Mouse (Mus musculus) neural tube, embryonic 12.5 days (tissue): ENCODE results near the gene Coro2b. TPM values are rescaled to one million over a fixed set of nuclear protein-coding genes. Genes with fewer than 3 reads are reported as not detected.
A peak's percentile ranks its signal among the peaks of the same experiment; 100 is the strongest.

Experiments used
- ATAC-seq: fragments of 200-750 bp; cut with Nextera tagmentation; 2 replicates; pipeline ENCODE4 v1.8.0; 2017; ENCODE audit warnings: low read depth, mild to moderate bottlenecking, moderate TSS enrichment, moderate library complexity; ENCODE audit not compliant: low FRiP score
- H3K27ac ChIP-seq: fragments of 300-500 bp; sonication (generic); 2 replicates; pipeline ENCODE4 v1.5.1; 2016
- H3K27me3 ChIP-seq: fragments of 300-500 bp; sonication (generic); replicated peaks from 2 replicates; pipeline ENCODE4 v1.6.1; 2016; ENCODE audit warnings: mild to moderate bottlenecking
- H3K36me3 ChIP-seq: fragments of 300-500 bp; sonication (generic); 2 replicates; pipeline ENCODE4 v1.6.1; 2016; ENCODE audit warnings: mild to moderate bottlenecking
- H3K4me1 ChIP-seq: fragments of 300-500 bp; sonication (generic); 2 replicates; pipeline ENCODE4 v1.6.1; 2016
- H3K4me2 ChIP-seq: fragments of 300-500 bp; sonication (generic); replicated peaks from 2 replicates; pipeline ENCODE4 v1.6.1; 2016; ENCODE audit warnings: mild to moderate bottlenecking
- H3K4me3 ChIP-seq: fragments of 300-500 bp; sonication (generic); 2 replicates; pipeline ENCODE4 v1.5.1; 2016
- H3K9ac ChIP-seq: fragments of 300-500 bp; sonication (generic); 2 replicates; pipeline ENCODE4 v1.6.1; 2016; ENCODE audit warnings: mild to moderate bottlenecking
- H3K9me3 ChIP-seq: fragments of 300-500 bp; sonication (generic); 2 replicates; pipeline ENCODE4 v1.6.1; 2016; ENCODE audit warnings: mild to moderate bottlenecking
- WGBS: fragments of 180-500 bp; shearing (Covaris S2); methylation state at CpG from one replicate; pipeline ENCODE4 v1.1.7; 2016; 5-methylcytosine and 5-hydroxymethylcytosine counted together
- polyA plus RNA-seq: library from polyadenylated mRNA; unstranded; fragments of >200 nt; fragmentation: Nextera tagmentation; extraction: Ambion mirVana; gene quantifications from 2 replicates; pipeline ENCODE4 v1.2.1, GENCODE M21; 2016

The Coro2b gene
- polyA plus RNA-seq, 1 experiment from 2014 or later: 45.1 TPM

- H3K27ac ChIP-seq: 0 out of 2 replicates have a peak overlapping the region, but pooled peaks have one; percentile 10
- H3K27me3 ChIP-seq: no peaks in the 10 kb centered on the region
- H3K4me2 ChIP-seq: no peak overlapping the region
- no peak for ATAC-seq
- H3K4me3 ChIP-seq: no peak overlapping the region
- H3K4me1 ChIP-seq: peaks cover 91% of the 10 kb centered on the region
- WGBS: 55% methylated on average over 9 of the region's 9 CpGs
- H3K9me3 ChIP-seq: no peaks in the 10 kb centered on the region
- H3K9ac ChIP-seq: no peak overlapping the region
- H3K36me3 ChIP-seq: no peaks in the 10 kb centered on the region
These were observed 15.3 kb downstream of the Coro2b start for GRCm38 (mm10) chr9:62521541-62521940.

DNA sequence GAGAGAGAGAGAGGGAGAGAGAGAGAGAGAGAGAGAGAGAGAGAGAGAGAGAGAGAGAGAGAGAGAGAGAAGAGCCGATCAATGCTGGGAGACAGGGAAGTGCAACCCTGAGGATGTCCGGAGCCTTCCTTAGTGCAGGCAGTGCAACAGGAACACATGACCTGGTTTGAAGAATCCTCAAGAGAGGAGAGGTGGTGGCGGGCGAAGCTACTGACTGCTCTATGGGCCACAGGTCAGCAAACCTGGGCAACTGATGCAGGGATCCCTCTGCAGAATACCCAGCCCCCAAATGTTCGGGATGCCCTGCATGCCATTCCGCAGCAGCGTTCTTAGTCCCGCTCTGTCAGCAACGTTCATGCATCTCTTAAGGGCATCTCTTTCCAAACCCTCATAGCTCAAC lies 15.9 kb downstream of the Coro2b start:
- Histone ChIP-seq H3K4me2 (no peak overlapping the region), H3K27ac (no peak overlapping the region), H3K9ac (no peak overlapping the region)

GRCm38 (mm10) chr9:62519787-62520503 lies 16.9 kb downstream of the Coro2b start:
- H3K27me3 ChIP-seq: no peaks in the 10 kb centered on the region
- H3K4me3 ChIP-seq: no peak overlapping the region
- H3K27ac ChIP-seq: no peak overlapping the region
- H3K9me3 ChIP-seq: no peaks in the 10 kb centered on the region
- no peak overlapping the region for H3K4me2 ChIP-seq
- H3K9ac ChIP-seq: no peak overlapping the region
- ATAC-seq: no peak
- H3K4me1 ChIP-seq: peaks cover 87% of the 10 kb centered on the region
- WGBS: 57% methylated on average over 15 of the region's 15 CpGs
- H3K36me3 ChIP-seq: no peaks in the 10 kb centered on the region

More for the DNA sequence above, 15.9 kb downstream of the Coro2b start:
- Histone ChIP-seq H3K9me3 (no peaks in the 10 kb centered on the region), H3K36me3 (no peaks in the 10 kb centered on the region), H3K27me3 (no peaks in the 10 kb centered on the region), H3K4me1 (peaks cover 90% of the 10 kb centered on the region), H3K4me3 (no peak overlapping the region)
- ATAC-seq: no peak
- WGBS: 62% methylated on average over 9 of the region's 9 CpGs

DNA sequence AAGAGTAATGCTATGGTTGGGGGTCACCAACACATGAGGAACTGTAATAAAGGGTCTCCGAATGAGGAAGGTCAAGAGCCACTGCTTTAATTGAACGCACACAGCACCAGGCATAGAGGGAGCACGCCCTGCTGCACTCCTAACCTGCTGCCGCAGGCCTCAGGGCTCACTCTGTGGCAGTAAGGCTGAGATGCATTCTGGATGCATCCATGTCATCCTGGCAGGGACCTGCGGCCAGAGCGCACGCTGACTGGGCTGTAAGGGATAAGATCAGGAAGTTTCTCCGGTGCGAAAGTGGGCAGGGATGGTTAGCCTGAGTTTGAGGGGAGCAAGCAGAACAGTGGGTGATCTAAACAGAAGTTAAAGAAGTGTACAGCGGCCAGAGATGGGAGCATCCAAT lies 17.5 kb downstream of the Coro2b start:
- H3K36me3 ChIP-seq: no peaks in the 10 kb centered on the region
- H3K27ac ChIP-seq: no peak overlapping the region; the same call in 1 of the 2 replicates
- no peaks in the 10 kb centered on the region for H3K27me3 ChIP-seq
- H3K9me3 ChIP-seq: no peaks in the 10 kb centered on the region
- H3K4me3 ChIP-seq: no peak overlapping the region
- H3K9ac ChIP-seq: no peak overlapping the region
- 84% methylated on average over 10 of the region's 10 CpGs for WGBS
- no peak overlapping the region for H3K4me2 ChIP-seq
- no peak for ATAC-seq
- H3K4me1 ChIP-seq: peaks cover 83% of the 10 kb centered on the region

GRCm38 (mm10) chr9:62518572-62518971 lies 18.3 kb downstream of the Coro2b start:
- Histone ChIP-seq H3K4me2 (no peak overlapping the region), H3K36me3 (no peaks in the 10 kb centered on the region), H3K4me3 (no peak overlapping the region), H3K27me3 (no peaks in the 10 kb centered on the region), H3K4me1 (peaks cover 85% of the 10 kb centered on the region), H3K9me3 (no peaks in the 10 kb centered on the region), H3K9ac (no peak overlapping the region), H3K27ac (no peak overlapping the region; the same call in 1 of the 2 replicates)
- no peak for ATAC-seq
- 33% methylated on average over 4 of the region's 4 CpGs for WGBS

DNA sequence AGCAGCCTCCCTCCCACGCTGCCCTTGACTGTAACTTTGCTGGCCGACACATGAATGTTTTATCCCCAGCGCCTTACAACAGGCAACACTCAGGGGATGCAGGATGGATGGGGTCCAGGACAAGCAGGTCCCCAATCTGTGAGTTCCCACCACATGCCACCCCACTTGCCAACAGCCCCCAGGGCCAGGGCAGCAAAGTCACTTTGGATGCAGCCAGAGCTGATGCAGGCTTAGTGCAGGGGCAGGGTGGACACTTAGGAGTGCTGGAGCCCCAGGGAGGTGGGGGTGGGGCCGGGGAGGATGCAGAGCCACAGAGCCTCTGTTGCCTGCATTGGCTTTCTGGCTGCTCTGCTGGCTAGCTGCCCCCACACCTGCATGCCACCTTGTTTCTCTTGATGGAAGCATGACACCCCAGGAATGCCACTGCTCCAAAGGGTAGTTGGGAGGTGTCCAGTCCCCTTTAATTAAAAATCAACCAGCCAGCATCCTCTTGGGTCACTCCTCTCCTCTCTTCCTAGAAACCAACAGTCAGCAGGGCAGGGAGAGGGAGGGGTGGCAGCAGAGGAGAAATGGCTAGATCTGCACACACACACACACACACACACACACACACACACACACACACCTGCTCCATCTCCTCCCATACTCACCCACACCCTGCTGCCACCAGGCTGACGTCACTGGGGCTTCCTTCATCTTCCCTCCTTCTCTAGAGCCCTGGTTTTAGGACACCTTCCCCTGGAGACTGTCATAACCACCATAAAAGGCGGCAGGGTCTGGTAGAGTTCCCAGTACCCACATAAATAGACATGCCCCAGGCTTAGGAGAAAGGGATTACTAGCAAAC lies 19.5 kb downstream of the Coro2b start:
- no peak for ATAC-seq
- H3K9ac ChIP-seq: no peak overlapping the region
- no peak overlapping the region for H3K4me3 ChIP-seq
- peaks cover 75% of the 10 kb centered on the region for H3K4me1 ChIP-seq
- no peak overlapping the region for H3K27ac ChIP-seq
- WGBS: 55% methylated on average over 6 of the region's 6 CpGs
- no peak overlapping the region for H3K4me2 ChIP-seq
- no peaks in the 10 kb centered on the region for H3K27me3 ChIP-seq
- H3K36me3 ChIP-seq: no peaks in the 10 kb centered on the region
- H3K9me3 ChIP-seq: no peaks in the 10 kb centered on the region

- Histone ChIP-seq H3K9me3 (no peaks in the 10 kb centered on the region), H3K4me1 (peaks cover 66% of the 10 kb centered on the region), H3K27me3 (no peaks in the 10 kb centered on the region), H3K36me3 (no peaks in the 10 kb centered on the region), H3K27ac (no peak overlapping the region), H3K9ac (no peak overlapping the region), H3K4me3 (no peak overlapping the region), H3K4me2 (no peak overlapping the region)
- ATAC-seq: no peak
- 95% methylated on average over 7 of the region's 7 CpGs for WGBS
These were observed 21.7 kb downstream of the Coro2b start for GRCm38 (mm10) chr9:62515138-62515537.

- no peak overlapping the region for H3K9ac ChIP-seq
- no peak overlapping the region for H3K4me3 ChIP-seq
- H3K9me3 ChIP-seq: no peaks in the 10 kb centered on the region
- no peak for ATAC-seq
- no peaks in the 10 kb centered on the region for H3K36me3 ChIP-seq
- WGBS: 68% methylated on average over 10 of the region's 10 CpGs
- H3K27ac ChIP-seq: peak overlapping the region; percentile 10; the same call in 1 of the 2 replicates
- H3K27me3 ChIP-seq: no peaks in the 10 kb centered on the region
- H3K4me2 ChIP-seq: no peak overlapping the region
- H3K4me1 ChIP-seq: peaks cover 66% of the 10 kb centered on the region
These were observed 23.2 kb downstream of the Coro2b start for GRCm38 (mm10) chr9:62513492-62514133.

DNA sequence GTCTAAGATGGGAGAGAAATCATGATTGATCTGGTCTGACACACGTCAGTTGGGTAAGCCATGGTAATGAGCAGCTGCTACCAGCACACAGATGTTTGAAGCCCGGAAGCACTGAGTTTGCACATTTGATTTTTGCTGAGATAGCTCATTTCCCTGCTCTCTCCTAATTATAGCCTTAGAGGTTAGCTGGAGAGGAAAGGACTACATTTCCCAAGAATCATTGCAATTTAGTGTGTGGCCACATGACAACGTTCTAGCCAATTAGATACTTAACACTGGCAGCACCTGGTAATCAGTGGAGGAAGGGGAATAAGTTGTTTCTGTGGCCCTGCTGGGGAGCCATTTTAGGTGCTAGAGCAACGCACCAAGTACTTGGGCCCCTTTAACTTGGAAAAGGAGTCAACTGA lies 26.3 kb downstream of the Coro2b start:
- WGBS: 52% methylated on average over 4 of the region's 4 CpGs
- Histone ChIP-seq H3K9ac (no peak overlapping the region), H3K27me3 (no peaks in the 10 kb centered on the region), H3K4me2 (no peak overlapping the region), H3K27ac (no peak overlapping the region), H3K36me3 (no peaks in the 10 kb centered on the region), H3K4me1 (peaks cover 51% of the 10 kb centered on the region), H3K4me3 (no peak overlapping the region), H3K9me3 (no peaks in the 10 kb centered on the region)
- peak; percentile 30; the same call in 1 of the 2 replicates for ATAC-seq

DNA sequence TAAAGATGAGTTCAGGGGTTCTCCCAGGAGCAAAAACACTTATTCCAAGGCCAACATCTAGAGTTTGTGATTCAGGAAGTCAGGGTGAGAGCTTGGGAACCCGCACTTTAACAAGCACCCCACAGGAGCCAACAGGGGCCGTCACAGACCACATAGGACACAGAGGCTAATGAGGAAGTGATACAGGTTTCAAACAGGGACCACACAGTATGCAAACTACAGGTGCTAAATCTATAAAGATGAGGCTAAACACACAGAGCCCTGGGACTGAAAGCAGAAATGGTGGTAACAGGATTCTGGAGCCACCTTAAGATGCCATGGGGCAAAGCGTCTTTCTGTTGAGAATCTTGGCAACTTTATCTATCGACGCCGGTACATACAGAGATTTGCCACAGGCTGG lies 27.2 kb downstream of the Coro2b start:
- Histone ChIP-seq H3K9ac (no peak overlapping the region), H3K4me3 (no peak overlapping the region), H3K4me1 (peaks cover 51% of the 10 kb centered on the region), H3K9me3 (no peaks in the 10 kb centered on the region), H3K4me2 (no peak overlapping the region), H3K27me3 (no peaks in the 10 kb centered on the region), H3K36me3 (no peaks in the 10 kb centered on the region), H3K27ac (peak overlapping the region; percentile 6; the same call in 1 of the 2 replicates)
- 93% methylated on average over 6 of the region's 6 CpGs for WGBS
- ATAC-seq: no peak

DNA sequence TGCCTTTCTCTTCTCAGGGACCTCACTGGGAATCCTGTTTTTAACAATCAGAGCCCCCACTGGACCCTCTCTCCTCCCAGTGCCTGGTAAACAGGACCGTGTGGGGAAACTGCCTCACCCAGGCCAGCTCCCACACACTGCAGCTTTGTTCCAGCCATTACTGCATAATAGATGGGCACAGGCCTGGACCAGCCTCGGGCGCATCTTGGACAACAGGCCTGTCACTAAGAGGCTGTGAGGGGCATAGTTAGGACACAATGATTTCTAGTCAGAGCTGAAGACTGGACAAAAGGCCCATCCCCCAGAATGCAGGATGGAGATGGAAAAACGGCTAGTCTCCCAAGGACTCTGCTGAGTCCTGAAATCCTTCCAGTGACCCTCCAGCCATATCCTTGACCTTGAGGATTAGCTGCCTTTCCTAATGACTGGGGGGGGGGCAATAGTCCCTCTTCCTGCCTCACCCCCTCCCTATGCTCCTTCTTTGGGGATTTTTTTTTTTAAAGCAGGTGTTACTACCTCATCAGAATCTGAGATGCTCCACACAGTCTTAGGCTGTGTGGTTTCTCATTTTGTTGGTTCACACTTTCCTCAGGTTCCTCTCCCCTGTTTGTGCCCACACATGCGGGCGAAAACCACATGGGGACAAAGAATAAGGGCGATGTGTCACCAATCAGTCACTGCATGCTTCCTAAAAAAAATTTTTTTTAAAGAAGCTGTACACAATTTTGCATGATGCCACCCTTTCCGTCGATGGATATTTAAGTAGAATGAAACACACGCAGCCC lies 27.9 kb downstream of the Coro2b start:
- H3K4me2 ChIP-seq: peak overlapping the region; percentile 16
- H3K9ac ChIP-seq: no peak overlapping the region
- peaks cover 45% of the 10 kb centered on the region for H3K4me1 ChIP-seq
- H3K36me3 ChIP-seq: no peaks in the 10 kb centered on the region
- no peaks in the 10 kb centered on the region for H3K9me3 ChIP-seq
- H3K4me3 ChIP-seq: no peak overlapping the region
- 67% methylated on average over 10 of the region's 10 CpGs for WGBS
- H3K27me3 ChIP-seq: no peaks in the 10 kb centered on the region
- ATAC-seq: peak; percentile 65; the same call in 1 of the 2 replicates
- H3K27ac ChIP-seq: peak overlapping the region; percentile 17; the same call in 1 of the 2 replicates
